Mouse (Mus musculus) neural tube, embryonic 11.5 days (tissue): ENCODE measurements at regions not wholly inside any gene's neighbourhood (a gene's known extent, or its start where the extent isn't known, plus 50 kb on each side); places are given as distances from the start of the nearest gene placed in this dataset.
A peak's percentile ranks its signal among the peaks of the same experiment; 100 is the strongest.

Experiments used
- ATAC-seq: fragments of 200-750 bp; cut with Nextera tagmentation; 2 replicates; pipeline ENCODE4 v1.8.0; 2017; ENCODE audit warnings: moderate number of reproducible peaks, mild to moderate bottlenecking, moderate TSS enrichment, moderate library complexity; ENCODE audit not compliant: insufficient read depth, low FRiP score, low TSS enrichment
- DNase-seq: peaks from one replicate; pipeline ENCODE4 v3.0.0-alpha.2; 2015; ENCODE audit warnings: low spot score
- H3K27ac ChIP-seq: fragments of 300-500 bp; sonication (generic); 2 replicates; pipeline ENCODE4 v1.5.1; 2014; ENCODE audit warnings: low read depth, mild to moderate bottlenecking, low read length
- H3K27me3 ChIP-seq: fragments of 300-500 bp; sonication (generic); 2 replicates; pipeline ENCODE4 v1.6.1; 2014; ENCODE audit warnings: mild to moderate bottlenecking, low read length, mixed read lengths; ENCODE audit not compliant: control insufficient read depth, insufficient read depth
- H3K36me3 ChIP-seq: fragments of 300-500 bp; sonication (generic); 2 replicates; pipeline ENCODE4 v1.6.1; 2014; ENCODE audit warnings: mild to moderate bottlenecking, low read length, moderate library complexity, mixed read lengths; ENCODE audit not compliant: control insufficient read depth, insufficient read depth
- H3K4me1 ChIP-seq: fragments of 300-500 bp; sonication (generic); 2 replicates; pipeline ENCODE4 v1.6.1; 2014; ENCODE audit warnings: low read length, mixed read lengths; ENCODE audit not compliant: control insufficient read depth, insufficient read depth
- H3K4me2 ChIP-seq: fragments of 300-500 bp; sonication (generic); 2 replicates; pipeline ENCODE4 v1.6.1; 2014; ENCODE audit warnings: low read depth, mild to moderate bottlenecking, moderate library complexity
- H3K4me3 ChIP-seq: fragments of 300-500 bp; sonication (generic); 2 replicates; pipeline ENCODE4 v1.5.1; 2014; ENCODE audit warnings: low read depth, low read length
- H3K9ac ChIP-seq: fragments of 300-500 bp; sonication (generic); 2 replicates; pipeline ENCODE4 v1.6.1; 2014; ENCODE audit warnings: mild to moderate bottlenecking, low read length
- H3K9me3 ChIP-seq: fragments of 300-500 bp; sonication (generic); 2 replicates; pipeline ENCODE4 v1.6.1; 2016; ENCODE audit warnings: low read length; ENCODE audit not compliant: control insufficient read depth
- WGBS: fragments of 180-500 bp; shearing (Covaris S2); extraction: QIAGEN DNeasy Blood & Tissue Kit; methylation state at CpG from one replicate; pipeline ENCODE4 v1.1.7; 2014; 5-methylcytosine and 5-hydroxymethylcytosine counted together

DNA sequence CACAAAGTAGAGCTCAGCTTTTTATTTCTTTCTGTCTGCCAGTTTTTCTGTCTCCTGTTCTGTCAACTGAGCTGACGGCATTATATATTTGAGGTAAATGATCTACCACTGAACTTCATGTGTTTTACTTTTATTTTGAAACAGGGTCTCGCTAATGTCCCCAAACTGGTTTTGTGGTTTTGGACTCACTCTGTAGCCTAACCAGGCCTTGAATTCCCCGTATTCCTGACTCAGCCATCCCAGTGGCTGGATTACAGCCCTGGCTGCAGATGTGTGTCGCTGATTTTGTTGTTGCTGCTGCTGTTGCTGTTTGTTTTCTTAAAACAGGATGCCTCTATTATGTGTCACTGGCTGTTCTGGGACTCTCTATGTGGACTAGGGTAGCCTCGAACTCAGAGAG lies 317.3 kb upstream of the Irx1 start:
- Histone ChIP-seq H3K36me3 (no peaks in the 10 kb centered on the region), H3K4me3 (no peak overlapping the region), H3K27me3 (no peaks in the 10 kb centered on the region), H3K4me1 (no peaks in the 10 kb centered on the region), H3K9ac (no peak overlapping the region), H3K27ac (no peak overlapping the region), H3K9me3 (no peaks in the 10 kb centered on the region), H3K4me2 (no peak overlapping the region)
- 86% methylated on average over 5 of the region's 5 CpGs for WGBS
- no peak for DNase-seq
- ATAC-seq = no peak

DNA sequence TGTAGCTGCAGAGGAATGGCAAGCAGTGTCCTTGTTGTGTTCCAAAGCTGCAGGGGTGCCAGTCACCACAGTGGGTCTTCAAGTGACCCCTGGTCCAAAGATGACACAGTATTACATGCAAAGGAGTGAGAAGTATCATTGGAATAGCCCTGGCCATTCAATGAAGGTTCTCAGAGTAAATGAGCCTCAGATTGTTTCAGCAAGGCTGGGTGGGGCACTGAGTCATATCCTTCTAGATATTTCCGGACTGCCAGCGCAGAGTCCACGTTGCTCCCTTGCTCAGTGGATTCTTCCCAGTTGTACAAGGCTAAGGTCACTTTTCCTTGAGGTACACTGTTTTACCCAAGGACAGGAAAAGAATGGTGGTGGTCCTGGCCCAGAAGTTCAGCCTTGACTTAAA lies 319.2 kb upstream of the Irx1 start:
- Histone ChIP-seq H3K36me3 (no peaks in the 10 kb centered on the region), H3K9ac (no peak overlapping the region), H3K4me1 (no peaks in the 10 kb centered on the region), H3K4me2 (no peak overlapping the region), H3K9me3 (no peaks in the 10 kb centered on the region), H3K27me3 (no peaks in the 10 kb centered on the region), H3K4me3 (no peak overlapping the region), H3K27ac (no peak overlapping the region)
- WGBS = 95% methylated on average over 3 of the region's 3 CpGs
- no peak for ATAC-seq
- no peak for DNase-seq

DNA sequence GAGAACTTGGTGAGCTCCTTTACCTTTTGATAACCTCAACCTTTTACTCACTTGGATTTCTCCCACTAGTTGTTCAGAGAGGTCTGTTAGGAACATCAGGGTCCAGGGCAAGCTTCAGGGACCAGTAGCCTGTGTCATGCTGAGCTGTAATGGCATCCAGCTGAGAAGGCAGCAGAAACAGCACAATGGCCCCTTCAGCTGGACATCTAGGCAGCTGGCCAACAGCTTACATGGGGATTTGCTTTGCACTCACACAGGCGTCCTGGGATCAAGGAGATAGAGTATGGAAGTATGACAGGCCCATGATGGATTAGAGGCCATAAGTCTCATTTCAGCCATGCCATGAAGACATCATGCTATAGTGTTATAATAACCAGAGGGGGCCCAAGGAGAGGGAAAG lies 320.2 kb upstream of the Irx1 start:
- peaks cover 4% of the 10 kb centered on the region; the same call in 1 of the 2 replicates for H3K4me1 ChIP-seq
- ATAC-seq (no peak), DNase-seq (no peak)
- H3K36me3 ChIP-seq = no peaks in the 10 kb centered on the region
- WGBS = 34% methylated on average over 1 of the region's 1 CpGs
- no peak overlapping the region for H3K9ac ChIP-seq
- no peak overlapping the region for H3K4me3 ChIP-seq
- H3K27ac ChIP-seq = no peak overlapping the region
- H3K4me2 ChIP-seq = no peak overlapping the region
- no peaks in the 10 kb centered on the region for H3K9me3 ChIP-seq
- no peaks in the 10 kb centered on the region for H3K27me3 ChIP-seq

DNA sequence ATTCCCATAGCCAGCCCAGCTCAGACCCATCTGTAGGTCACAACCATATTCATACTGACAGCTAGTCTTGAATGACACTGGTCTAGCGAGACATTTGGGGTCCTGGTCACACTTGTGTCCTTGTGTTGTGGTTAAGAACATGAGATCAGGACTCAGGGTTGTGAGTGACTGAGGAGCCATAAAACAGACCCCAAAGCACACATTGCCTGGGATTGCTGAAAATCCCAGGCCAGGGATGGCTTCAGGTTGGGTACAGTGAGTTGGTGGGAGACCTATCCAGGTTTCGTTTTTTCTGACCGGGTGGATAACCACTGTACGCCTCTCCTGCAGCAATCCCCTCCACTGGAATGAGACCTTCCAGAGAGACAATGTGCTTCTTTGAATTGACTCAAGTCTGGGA lies 322.8 kb upstream of the Irx1 start:
- Histone ChIP-seq H3K4me2 (no peak overlapping the region), H3K36me3 (no peaks in the 10 kb centered on the region), H3K4me1 (peaks cover 12% of the 10 kb centered on the region), H3K27me3 (peaks cover 4% of the 10 kb centered on the region; the same call in 1 of the 2 replicates), H3K27ac (no peak overlapping the region), H3K9ac (no peak overlapping the region), H3K9me3 (no peaks in the 10 kb centered on the region), H3K4me3 (no peak overlapping the region)
- no peak for DNase-seq
- ATAC-seq = no peak
- 96% methylated on average over 4 of the region's 4 CpGs for WGBS

DNA sequence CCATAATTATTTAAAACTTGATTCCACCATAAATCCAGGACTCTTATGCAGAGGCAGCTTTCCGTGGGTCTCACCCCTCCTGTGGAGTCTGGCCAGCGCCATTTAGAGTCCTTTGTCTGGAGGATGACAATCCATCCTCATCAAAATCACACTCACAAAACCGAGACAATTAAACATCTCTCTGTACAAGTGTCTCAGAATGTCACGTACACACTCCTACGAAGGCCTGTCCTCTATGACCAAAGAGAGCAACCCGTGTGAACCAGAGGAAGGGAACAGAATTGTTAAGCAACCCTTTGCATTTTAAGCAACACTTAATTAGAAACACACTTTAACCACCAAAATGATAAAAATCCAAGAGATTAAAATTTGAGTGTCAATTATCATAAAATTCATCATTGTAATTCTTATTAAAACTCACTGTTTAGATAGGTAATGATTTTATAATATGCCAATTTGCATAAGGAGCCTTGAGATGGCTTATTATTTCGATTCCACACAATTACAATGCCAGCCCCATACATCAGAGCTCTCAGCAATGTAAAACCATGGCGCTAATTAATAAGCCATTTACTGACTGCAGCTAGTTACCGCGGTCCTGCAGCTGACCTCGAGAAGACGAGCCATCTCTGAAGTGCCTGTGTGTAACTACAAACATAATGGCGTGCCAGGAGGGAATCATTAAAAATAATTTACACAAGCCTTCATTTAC lies 325.0 kb upstream of the Irx1 start:
- Histone ChIP-seq H3K36me3 (no peaks in the 10 kb centered on the region), H3K27me3 (peaks cover 7% of the 10 kb centered on the region), H3K4me1 (peaks cover 20% of the 10 kb centered on the region), H3K9ac (no peak overlapping the region), H3K27ac (no peak overlapping the region), H3K4me3 (no peak overlapping the region; the same call in 1 of the 2 replicates), H3K4me2 (peak overlapping the region; percentile 24), H3K9me3 (no peaks in the 10 kb centered on the region)
- ATAC-seq (0 out of 2 replicates have a peak, but pooled peaks have one; percentile 35), DNase-seq (no peak)
- WGBS = 21% methylated on average over 13 of the region's 13 CpGs

DNA sequence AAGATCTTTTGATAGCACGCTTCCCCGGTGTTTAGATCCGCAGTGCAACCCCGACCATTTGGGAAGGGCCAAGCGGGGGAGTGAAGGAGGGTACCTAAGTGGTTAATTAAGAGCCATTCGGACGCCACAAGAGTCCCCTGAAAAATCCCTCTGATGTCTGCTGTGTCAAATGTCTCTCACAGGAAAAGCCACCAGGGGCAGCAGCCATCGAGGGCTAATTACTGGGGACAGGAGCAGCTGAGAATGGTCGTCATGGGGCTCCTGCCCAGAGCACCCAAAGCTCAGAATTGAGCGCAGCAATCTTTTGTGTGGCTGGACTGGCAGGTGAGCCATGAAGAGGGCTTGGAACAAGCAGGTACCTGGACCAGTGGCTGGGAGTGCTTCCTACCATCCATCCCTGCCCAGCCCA lies 325.6 kb upstream of the Irx1 start:
- H3K27me3 ChIP-seq = peaks cover 7% of the 10 kb centered on the region

DNA sequence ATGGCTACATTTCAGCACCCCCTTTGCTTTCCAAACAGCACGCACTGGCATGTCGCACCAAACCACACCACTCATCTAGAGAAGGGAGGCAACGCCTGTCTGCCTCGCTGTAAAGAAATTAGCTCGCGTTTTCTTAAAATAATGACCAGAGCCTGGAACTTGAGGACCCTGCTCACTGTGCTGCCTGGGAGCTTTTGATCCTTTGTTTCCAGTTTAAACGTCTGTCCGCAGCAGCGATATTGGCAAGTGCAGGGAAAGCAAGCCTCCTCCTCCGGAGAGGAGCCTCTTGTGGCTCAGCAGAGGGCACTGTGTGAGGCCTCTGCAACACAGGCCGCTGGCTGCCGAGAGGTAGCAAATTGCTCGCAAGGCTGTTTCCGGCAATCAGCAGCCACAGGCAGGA lies 328.8 kb upstream of the Irx1 start:
- peak overlapping the region; percentile 32 for H3K4me2 ChIP-seq
- WGBS = 2% methylated on average over 14 of the region's 14 CpGs
- 0 out of 2 replicates have a peak, but pooled peaks have one; percentile 10 for ATAC-seq
- H3K36me3 ChIP-seq = no peaks in the 10 kb centered on the region
- H3K4me1 ChIP-seq = peaks cover 20% of the 10 kb centered on the region
- peak; percentile 74 for DNase-seq
- H3K4me3 ChIP-seq = no peak overlapping the region
- H3K9me3 ChIP-seq = no peaks in the 10 kb centered on the region
- peaks cover 16% of the 10 kb centered on the region for H3K27me3 ChIP-seq
- no peak overlapping the region for H3K9ac ChIP-seq
- H3K27ac ChIP-seq = no peak overlapping the region

More for the DNA sequence above, 325.6 kb upstream of the Irx1 start:
- Histone ChIP-seq H3K9me3 (no peaks in the 10 kb centered on the region), H3K4me1 (peaks cover 20% of the 10 kb centered on the region), H3K4me2 (peak overlapping the region; percentile 24), H3K36me3 (no peaks in the 10 kb centered on the region), H3K4me3 (no peak overlapping the region; the same call in 1 of the 2 replicates), H3K9ac (no peak overlapping the region), H3K27ac (no peak overlapping the region)
- DNase-seq (peak; percentile 61), ATAC-seq (peak; percentile 58)
- 5% methylated on average over 10 of the region's 10 CpGs for WGBS

DNA sequence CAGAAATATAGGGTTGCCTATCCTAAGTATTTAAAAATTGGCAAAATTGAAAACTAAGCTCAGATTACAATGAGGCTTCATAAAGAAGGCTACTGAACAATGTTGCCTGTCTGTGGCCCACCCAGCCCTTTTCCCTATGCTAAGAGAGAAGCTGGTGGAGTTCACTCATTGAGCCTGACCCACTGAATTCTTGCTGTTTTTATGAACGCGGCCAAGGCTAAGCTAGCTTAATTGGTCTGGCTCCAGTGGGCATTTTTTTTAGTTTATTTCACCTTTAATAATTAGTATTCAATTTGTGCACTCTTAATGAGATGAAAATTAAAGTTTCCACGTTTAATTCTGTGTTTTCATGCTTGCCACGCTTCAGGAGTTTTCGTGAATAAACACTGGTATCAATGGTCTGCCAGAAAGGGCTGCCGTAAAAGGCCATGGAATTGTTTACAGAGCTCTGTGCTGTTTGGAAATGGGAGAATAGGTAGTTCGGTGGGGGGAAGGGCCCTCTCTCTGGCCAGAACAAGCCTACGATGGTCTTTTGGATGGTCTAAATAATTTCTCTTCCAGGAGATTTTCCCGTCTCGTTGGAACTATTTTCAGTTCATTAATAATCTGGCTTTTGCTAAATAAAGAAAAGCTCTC lies 329.7 kb upstream of the Irx1 start:
- no peaks in the 10 kb centered on the region for H3K9me3 ChIP-seq
- no peak overlapping the region for H3K4me2 ChIP-seq
- peaks cover 20% of the 10 kb centered on the region for H3K4me1 ChIP-seq
- no peaks in the 10 kb centered on the region for H3K36me3 ChIP-seq
- DNase-seq (no peak), ATAC-seq (no peak)
- H3K9ac ChIP-seq = no peak overlapping the region
- H3K4me3 ChIP-seq = no peak overlapping the region
- H3K27ac ChIP-seq = no peak overlapping the region
- H3K27me3 ChIP-seq = peaks cover 16% of the 10 kb centered on the region
- 16% methylated on average over 10 of the region's 10 CpGs for WGBS
